In genomic region chr12:84571466-84572340, GRCm38 (mm10) we compare ENCODE assay signal across 8 mouse cellular contexts. TPM values are rescaled to one million over a fixed set of nuclear protein-coding genes. Genes with fewer than 3 reads are reported as not detected.
DNase-seq lines count a peak whose midpoint lies in the region; ATAC-seq and TF ChIP-seq lines count a peak whose summit lies in the region.

No protein-coding gene starts in this region.

- H3K9me3 ChIP-seq in heart, embryonic 11.5 days (replicated peaks; ENCODE audit: control insufficient read depth, low read length), result no peaks in the 10 kb centered on the region
- H3K9me3 ChIP-seq in ES-E14 (ENCODE audit: control insufficient read depth, insufficient read depth, low read depth, low read length), result no peaks in the 10 kb centered on the region
- H3K9me3 ChIP-seq in limb, embryonic 15.5 days, result no peaks in the 10 kb centered on the region

- H3K4me1 ChIP-seq in heart, embryonic 11.5 days (ENCODE audit: control insufficient read depth, insufficient read depth, low read length), result peaks cover 12% of the 10 kb centered on the region
- H3K4me1 ChIP-seq in ES-E14 (ENCODE audit: control insufficient read depth in 2 of 2, insufficient read depth in 2 of 2, low read length in 2 of 2, poor library complexity in 1 of 2), result peaks cover 3 to 5% of the 10 kb centered on the region in 2 experiments; a peak in 2 of 4 replicates
- peaks cover 27% of the 10 kb centered on the region for H3K4me1 ChIP-seq in limb, embryonic 15.5 days

- no peak for ATAC-seq in heart, embryonic 11.5 days (replicated peaks; ENCODE audit: insufficient number of reproducible peaks, low FRiP score, low TSS enrichment)
- 0 out of 2 replicates have a peak, but pooled peaks have one; percentile 23 for ATAC-seq in granulocyte monocyte progenitor cell, adult 5-6 weeks (replicated peaks; ENCODE audit: poor library complexity, severe bottlenecking)
- ATAC-seq in limb, embryonic 15.5 days (ENCODE audit: insufficient number of reproducible peaks, low FRiP score, low TSS enrichment, low read depth), result no peak
- ATAC-seq in inflammation-experienced regulatory T-cells, adult 6 months, result no peak

- H3K4me3 ChIP-seq in heart, embryonic 11.5 days (ENCODE audit: low read depth, low read length), result 0 out of 2 replicates have a peak overlapping the region, but pooled peaks have one; percentile 14
- H3K4me3 ChIP-seq in ES-E14 (ENCODE audit: insufficient read depth in 1 of 2, low read depth in 1 of 2, low read length in 2 of 2, poor library complexity in 1 of 2, severe bottlenecking in 1 of 2), result peak overlapping the region; percentile 29 to 39
- peak overlapping the region; percentile 11 for H3K4me3 ChIP-seq in limb, embryonic 15.5 days

- in situ Hi-C loops in ES-E14 (cut with MboI; ENCODE audit: low sequenced_read_pairs in 2 of 2, unreplicated experiment in 2 of 2), result no loop called here

- DNase-seq in heart, adult 9 months (ENCODE audit: low spot score in 2 of 2), result no peak
- no peak for DNase-seq in ES-E14 (ENCODE audit: low read depth, low spot score)
- DNase-seq in cerebellum, adult 11-12 months, result no peak
- DNase-seq in gastrocnemius, postnatal 4 days (ENCODE audit: low spot score in 2 of 2), result no peak

- peaks cover 85% of the 10 kb centered on the region for H3K27me3 ChIP-seq in heart, embryonic 11.5 days (ENCODE audit: control insufficient read depth, insufficient read depth, low read length)
- H3K27me3 ChIP-seq in limb, embryonic 15.5 days, result peaks cover 79% of the 10 kb centered on the region

- WGBS in heart, embryonic 11.5 days (ENCODE audit: insufficient replicate concordance), result 2% methylated on average over 43 of the region's 43 CpGs
- WGBS in limb, embryonic 15.5 days, result 4% methylated on average over 43 of the region's 43 CpGs

- H3K9ac ChIP-seq in heart, embryonic 11.5 days (ENCODE audit: low read depth, low read length), result no peak overlapping the region
- H3K9ac ChIP-seq in ES-E14 (ENCODE audit: insufficient read depth, low read depth, low read length, poor library complexity, severe bottlenecking), result no peak overlapping the region
- H3K9ac ChIP-seq in limb, embryonic 15.5 days, result no peak overlapping the region

- peak overlapping the region; percentile 32 for H3K4me2 ChIP-seq in heart, embryonic 11.5 days
- H3K4me2 ChIP-seq in limb, embryonic 15.5 days, result peak overlapping the region; percentile 29

- no peaks in the 10 kb centered on the region for H3K36me3 ChIP-seq in heart, embryonic 11.5 days (ENCODE audit: control insufficient read depth, insufficient read depth, low read length)
- no peaks in the 10 kb centered on the region for H3K36me3 ChIP-seq in ES-E14 (ENCODE audit: control insufficient read depth, insufficient read depth, low read length, poor library complexity, severe bottlenecking)
- no peaks in the 10 kb centered on the region for H3K36me3 ChIP-seq in limb, embryonic 15.5 days

- H3K27ac ChIP-seq in heart, embryonic 11.5 days (ENCODE audit: low read depth, low read length), result no peak overlapping the region
- H3K27ac ChIP-seq in ES-E14 (ENCODE audit: insufficient read depth, low read depth, low read length, poor library complexity, severe bottlenecking), result no peak overlapping the region
- no peak overlapping the region for H3K27ac ChIP-seq in limb, embryonic 15.5 days

TF ChIP-seq in ES-E14, 5 proteins besides CTCF, POLR2A, EP300 and RAD21:
- TF ChIP-seq ZNF384 (IDR thresholded peaks at IDR 0.05; ENCODE audit: low read depth, low read length) (0 out of 2 replicates have a peak, but pooled peaks have one; percentile 11), HCFC1 (IDR thresholded peaks at IDR 0.05; ENCODE audit: borderline replicate concordance, insufficient read depth, low read length) (no peak)

RNA-seq across cellular contexts. Expression of gene Vsx2, which starts 2.1 kb away (rescaled TPM):
- polyA plus RNA-seq in heart, embryonic 11.5 days (2014; fragmentation: Nextera tagmentation; extraction: Ambion mirVana), result not detected in 2 replicates
- 0.05 TPM in 1 of 2 replicates, not detected in the other for total RNA-seq in ES-E14 (2012; rRNA removed)
- total RNA-seq in granulocyte monocyte progenitor cell, adult 5-6 weeks (2014; fragmentation: Nextera tagmentation), result not detected in 2 replicates
- total RNA-seq in granulocyte monocyte progenitor cell, adult 5-6 weeks (2017), result not detected in 2 replicates
- polyA plus RNA-seq in limb, embryonic 15.5 days (2015; fragmentation: Nextera tagmentation; extraction: Ambion mirVana), result 0.09 and 0.19 TPM in 2 replicates
- polyA plus RNA-seq in inflammation-experienced regulatory T-cells, adult 6 months (2017; shearing (Covaris generic)), result not detected
- total RNA-seq in gastrocnemius, postnatal 4 days (2021), result not detected

RNA-seq across cellular contexts. Expression of gene Abcd4, which starts 45.5 kb away (rescaled TPM):
- 8.6 and 9.5 TPM in 2 replicates for polyA plus RNA-seq in heart, embryonic 11.5 days (2014; fragmentation: Nextera tagmentation; extraction: Ambion mirVana)
- 26.9 and 49.5 TPM in 2 replicates for total RNA-seq in ES-E14 (2012; rRNA removed)
- 6.9 and 12.3 TPM in 2 replicates for total RNA-seq in granulocyte monocyte progenitor cell, adult 5-6 weeks (2014; fragmentation: Nextera tagmentation)
- 2.9 and 3.6 TPM in 2 replicates for total RNA-seq in granulocyte monocyte progenitor cell, adult 5-6 weeks (2017)
- 14.7 and 15.7 TPM in 2 replicates for polyA plus RNA-seq in limb, embryonic 15.5 days (2015; fragmentation: Nextera tagmentation; extraction: Ambion mirVana)
- polyA plus RNA-seq in inflammation-experienced regulatory T-cells, adult 6 months (2017; shearing (Covaris generic)), result 10 to 100 TPM in 2 of 3 experiments, 1 to 10 TPM in 1; 7.1 to 11.4 (median 11.1) TPM
- 1 to 10 TPM; 7.5 to 8.4 TPM for total RNA-seq in gastrocnemius, postnatal 4 days (2021)
